Mouse (Mus musculus): ENCODE measurements around the gene Rps6.
"Not testable (repeated sequence)": the region's sequence is repeated elsewhere in the genome, so short reads cannot be mapped to it uniquely, and the experiment has no call there.

The Rps6 gene

DNA sequence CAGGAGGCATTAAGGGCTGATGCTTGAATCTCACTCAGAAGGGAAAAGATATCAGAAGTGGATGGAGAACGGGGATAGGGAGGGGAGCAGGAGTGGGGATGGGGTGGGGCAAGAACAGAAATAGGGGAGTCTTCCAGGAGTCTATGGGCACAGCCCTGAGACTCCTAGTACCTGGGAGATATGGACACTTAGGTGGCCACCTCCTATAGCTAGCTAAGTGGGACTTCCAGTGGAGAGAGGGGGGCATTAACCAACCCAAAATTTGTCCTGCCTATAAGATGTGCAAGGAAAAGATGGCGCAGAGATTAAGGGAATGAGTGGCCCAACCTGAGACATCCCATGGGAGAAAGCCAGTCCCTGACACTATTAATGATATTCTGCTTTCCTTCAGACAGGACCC is 5.9 kb downstream of the Rps6 start:
- DNase-seq = no peak

DNA sequence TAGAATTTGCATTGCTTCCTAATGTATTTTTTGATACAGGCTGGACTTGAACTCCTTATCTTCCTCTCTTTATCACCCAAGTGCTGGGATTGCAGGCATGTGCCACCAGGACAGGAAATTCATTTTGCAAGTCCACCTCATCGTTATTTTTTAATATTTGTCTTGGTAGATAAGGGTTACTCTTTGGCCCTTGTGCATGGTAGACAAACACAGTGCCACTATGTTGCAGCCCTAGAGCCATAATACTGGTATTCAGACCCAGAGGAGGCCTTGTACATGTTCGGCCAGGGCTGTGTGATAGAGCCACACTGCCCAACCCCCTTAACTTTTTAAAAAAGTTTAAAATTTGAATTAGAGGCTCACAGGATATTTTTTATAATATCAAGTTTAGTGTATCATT is 10.0 kb downstream of the Rps6 start:
- no peak for DNase-seq

DNA sequence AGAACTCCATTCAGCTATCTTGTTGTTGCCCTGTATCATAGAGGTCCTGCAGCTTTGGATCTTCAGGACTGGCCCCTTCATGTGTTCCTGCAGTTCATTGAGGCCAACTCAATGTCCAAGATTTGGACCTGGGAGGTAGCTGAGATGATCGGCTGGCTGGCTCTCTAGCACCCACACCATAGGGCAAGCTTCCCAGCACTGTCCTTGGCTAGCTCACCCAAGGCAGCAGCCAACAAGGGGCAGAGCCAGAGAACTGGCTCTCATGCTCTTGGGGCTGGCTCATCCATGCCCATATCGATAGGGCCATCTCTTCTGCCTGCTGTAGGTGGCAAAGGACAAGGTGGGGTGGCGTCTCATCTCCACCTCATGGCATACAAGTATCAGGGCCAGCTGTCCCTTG is 11.8 kb downstream of the Rps6 start:
- DNase-seq = no peak

DNA sequence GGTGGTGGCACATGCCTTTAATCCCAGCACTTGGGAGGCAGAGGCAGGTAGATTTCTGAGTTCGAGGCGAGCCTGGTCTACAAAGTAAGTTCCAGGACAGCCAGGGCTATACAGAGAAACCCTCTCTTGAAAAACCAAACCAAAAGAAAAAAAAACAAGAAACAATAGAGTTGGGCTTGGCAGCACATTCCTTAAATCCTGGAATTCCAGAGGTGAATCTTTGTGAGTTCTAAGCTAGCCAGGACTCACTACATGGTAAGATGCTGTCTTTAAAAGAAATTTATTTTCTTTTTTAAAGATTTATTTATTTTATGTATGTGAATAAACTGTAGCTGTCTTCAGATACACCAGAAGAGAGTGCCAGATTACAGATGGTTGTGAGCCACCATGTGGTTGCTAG is 16.1 kb downstream of the Rps6 start:
- DNase-seq = not testable (repeated sequence)

DNA sequence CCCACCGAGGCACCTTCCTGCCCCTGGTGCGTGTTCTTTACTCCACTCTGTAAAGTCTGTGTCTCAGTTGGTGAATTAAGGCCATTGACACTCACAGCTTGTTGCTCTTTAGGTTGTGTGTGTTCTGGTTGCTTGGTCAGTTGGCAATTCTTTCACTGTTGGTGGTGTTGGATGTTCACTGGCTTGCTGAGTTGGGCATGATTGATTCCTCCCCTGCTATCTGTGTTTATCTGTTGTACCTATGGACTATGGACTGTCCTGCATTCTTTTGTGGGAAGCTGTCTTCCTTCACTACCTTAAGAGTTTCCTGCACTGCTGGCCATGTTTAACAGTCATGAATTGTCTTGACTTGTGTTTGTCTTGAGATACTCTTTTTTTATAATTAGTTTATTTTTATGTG is 25.3 kb downstream of the Rps6 start:
- DNase-seq = no peak

DNA sequence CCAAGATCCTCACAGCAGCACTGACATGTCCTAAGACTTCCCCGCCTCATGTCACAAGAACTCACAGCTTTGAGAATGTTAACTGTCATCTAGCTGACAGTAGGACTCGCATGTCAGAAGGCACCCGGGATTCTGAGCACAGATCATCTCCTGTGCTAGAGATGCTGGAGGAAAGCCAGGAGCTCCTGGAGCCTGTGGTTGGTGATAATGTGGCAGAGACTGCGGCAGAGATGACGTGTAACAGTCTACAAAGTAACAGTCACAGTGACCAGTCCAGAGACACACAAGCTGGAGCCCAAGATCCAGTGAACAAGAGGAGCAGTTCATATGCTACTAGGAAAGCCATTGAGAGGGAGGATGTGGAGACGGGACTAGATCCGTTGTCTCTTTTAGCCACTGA is 32.1 kb downstream of the Rps6 start:
- peak; percentile 15 for DNase-seq

DNA sequence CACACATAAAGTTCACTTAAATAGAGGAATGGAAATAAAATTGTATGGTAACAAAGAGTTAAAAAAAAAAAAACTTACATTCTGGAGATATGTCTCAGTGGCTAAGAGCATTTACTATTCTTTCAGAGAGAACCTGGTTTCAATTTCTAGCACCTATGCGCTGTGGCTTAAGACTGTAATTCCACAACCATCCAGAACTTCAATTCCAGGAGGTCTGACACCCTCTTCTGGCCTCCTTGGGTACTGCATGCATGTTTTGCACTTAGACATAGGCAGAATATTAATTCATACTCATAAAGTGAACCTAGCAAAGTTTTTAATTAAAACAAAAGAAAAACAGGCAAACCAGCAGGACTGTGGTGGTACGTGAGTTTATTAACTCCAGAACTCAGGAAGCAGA is 34.0 kb downstream of the Rps6 start:
- peak; percentile 15 for DNase-seq

DNA sequence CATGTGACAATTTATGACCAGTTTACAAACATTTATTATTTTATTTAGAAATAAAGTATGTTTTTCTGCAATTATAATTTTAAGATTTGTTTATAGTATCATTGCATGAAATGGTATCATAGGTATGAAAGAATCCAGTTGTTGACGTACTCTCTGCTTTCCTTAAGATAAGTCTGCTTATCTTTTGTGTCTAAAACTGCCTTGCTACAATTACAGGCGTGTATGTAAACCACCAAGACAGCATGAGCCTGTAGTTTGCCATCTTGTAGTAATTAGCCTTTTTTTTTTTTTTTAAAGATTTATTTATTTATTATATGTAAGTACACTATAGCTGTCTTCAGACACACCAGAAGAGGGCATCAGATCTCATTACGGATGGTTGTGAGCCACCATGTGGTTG is 42.4 kb downstream of the Rps6 start:
- no peak for DNase-seq

DNA sequence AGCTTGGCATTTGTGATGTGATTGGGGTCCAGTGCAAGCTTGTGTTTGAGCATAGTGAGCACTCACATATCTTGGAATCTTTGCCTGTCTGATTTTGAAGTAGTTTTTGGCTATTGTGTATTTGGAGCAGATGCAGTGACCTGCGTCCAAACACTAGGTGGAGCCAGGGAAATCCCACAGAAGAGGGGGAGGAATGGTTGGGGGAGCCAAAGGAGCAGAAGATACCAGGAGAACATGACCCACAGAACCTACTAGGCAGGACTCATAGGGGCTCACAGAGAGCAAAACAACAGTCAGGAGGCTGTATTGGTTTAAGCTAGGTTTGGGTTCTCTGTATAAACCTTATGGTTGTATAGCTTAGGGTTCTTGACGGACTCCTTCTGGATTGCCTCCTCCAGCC is 46.6 kb downstream of the Rps6 start:
- no peak for DNase-seq
